In the genomic region with DNA sequence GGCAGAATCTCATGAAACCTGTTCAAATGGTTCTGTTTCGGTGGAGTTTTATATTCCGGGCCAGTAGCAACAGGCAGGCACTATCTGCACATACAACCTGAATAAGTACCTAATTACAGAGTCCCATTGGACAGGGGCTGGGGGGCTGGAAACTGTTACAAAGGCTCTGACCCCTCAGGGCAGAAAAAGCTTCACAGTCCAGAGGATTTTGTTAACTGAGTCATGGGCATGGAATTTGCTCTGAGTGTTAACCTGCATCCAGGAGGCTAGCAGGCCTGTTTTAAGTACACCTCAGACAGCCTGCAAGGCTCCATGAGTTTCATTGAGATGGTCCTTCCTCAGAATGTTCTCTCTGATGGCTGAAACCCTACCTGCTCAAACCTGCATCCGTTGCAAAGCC, we compare ENCODE assay signal across 24 mouse cellular contexts.
"Had no signal": no experiment of that assay in that cellular context is flagged by ENCODE, and none has a peak within 500 bp of the region (broad histone marks: within the 10 kb centered on the region; RNA-seq: fewer than 3 reads in every experiment).

No protein-coding gene starts in this region.

- ATAC-seq: liver, postnatal 0 days; lung, postnatal 0 days; midbrain, embryonic 15.5 days had no signal

- H3K36me3 ChIP-seq: limb, embryonic 12.5 days; limb, embryonic 15.5 days; midbrain, embryonic 12.5 days; midbrain, embryonic 15.5 days; neural tube, embryonic 12.5 days; neural tube, embryonic 15.5 days had no signal

- H3K27me3 ChIP-seq: limb, embryonic 12.5 days; limb, embryonic 15.5 days; midbrain, embryonic 12.5 days; midbrain, embryonic 15.5 days; neural tube, embryonic 12.5 days; neural tube, embryonic 15.5 days had no signal

- H3K4me3 ChIP-seq: left cerebral cortex, adult 2 months; limb, embryonic 12.5 days; limb, embryonic 15.5 days; midbrain, embryonic 12.5 days; midbrain, embryonic 15.5 days; neural tube, embryonic 12.5 days; neural tube, embryonic 15.5 days had no signal

- H3K4me1 ChIP-seq: limb, embryonic 12.5 days; midbrain, embryonic 12.5 days; midbrain, embryonic 15.5 days; neural tube, embryonic 12.5 days; neural tube, embryonic 15.5 days had no signal

- H3K4me2 ChIP-seq: limb, embryonic 12.5 days; limb, embryonic 15.5 days; liver, embryonic 11.5 days; lung, embryonic 14.5 days; midbrain, embryonic 12.5 days; midbrain, embryonic 15.5 days; neural tube, embryonic 12.5 days; neural tube, embryonic 15.5 days had no signal

- H3K27ac ChIP-seq: kidney, postnatal 0 days; left cerebral cortex, adult 2 months; limb, embryonic 12.5 days; limb, embryonic 15.5 days; liver, embryonic 14.5 days; macrophage; midbrain, embryonic 12.5 days; midbrain, embryonic 15.5 days; neural tube, embryonic 12.5 days; neural tube, embryonic 15.5 days; stomach, postnatal 0 days had no signal

- DNase-seq: kidney, adult 2 months; kidney, postnatal 36 days; layer of hippocampus, postnatal 36 days; left cerebral cortex, postnatal 4 days; liver, postnatal 0 days; lung, embryonic 14.5 days; right cerebral cortex, adult 18-20 months; right cerebral cortex, postnatal 14 days; right cerebral cortex, postnatal 4 days; thymus, adult 2 months; thymus, postnatal 14 days had no signal

- H3K9ac ChIP-seq: limb, embryonic 12.5 days; limb, embryonic 15.5 days; liver, embryonic 14.5 days; liver, postnatal 0 days; lung, embryonic 14.5 days; midbrain, embryonic 12.5 days; midbrain, embryonic 15.5 days; neural tube, embryonic 12.5 days; neural tube, embryonic 15.5 days had no signal

- H3K9me3 ChIP-seq: limb, embryonic 12.5 days; limb, embryonic 15.5 days; midbrain, embryonic 12.5 days; midbrain, embryonic 15.5 days; neural tube, embryonic 12.5 days; neural tube, embryonic 15.5 days had no signal
